Mouse (Mus musculus): ENCODE data around the gene Tbpl1. TPM values are rescaled to one million over a fixed set of nuclear protein-coding genes. Genes with fewer than 3 reads are reported as not detected.
A peak's percentile ranks its signal among the peaks of the same experiment; 100 is the strongest.

The Tbpl1 gene
- polyA plus RNA-seq, 1 experiment from 2014 or later: 52.7 TPM

GRCm38 (mm10) chr10:22720781-22721529 lies 10.8 kb downstream of the Tbpl1 start:
- Histone ChIP-seq H3K4me2 (ENCODE audit: low read depth, low read length) (no peak overlapping the region), H3K36me3 (ENCODE audit: control insufficient read depth, insufficient read depth, low read length) (no peaks in the 10 kb centered on the region), H3K27me3 (ENCODE audit: control insufficient read depth, insufficient read depth, low read length) (no peaks in the 10 kb centered on the region), H3K27ac (ENCODE audit: low read length) (no peak overlapping the region), H3K9ac (ENCODE audit: low read length) (no peak overlapping the region), H3K9me3 (replicated peaks; ENCODE audit: control insufficient read depth, low read length) (no peaks in the 10 kb centered on the region), H3K4me1 (ENCODE audit: control insufficient read depth, insufficient read depth, low read length) (no peaks in the 10 kb centered on the region; the same call in 1 of the 2 replicates), H3K4me3 (replicated peaks; ENCODE audit: low read length) (no peak overlapping the region)
- ATAC-seq (ENCODE audit: insufficient read depth, low FRiP score): no peak
- WGBS: 89% methylated on average over 5 of the region's 5 CpGs

- Histone ChIP-seq H3K4me1 (ENCODE audit: control insufficient read depth, insufficient read depth, low read length) (no peaks in the 10 kb centered on the region; the same call in 1 of the 2 replicates), H3K27me3 (ENCODE audit: control insufficient read depth, insufficient read depth, low read length) (no peaks in the 10 kb centered on the region), H3K9ac (ENCODE audit: low read length) (no peak overlapping the region), H3K36me3 (ENCODE audit: control insufficient read depth, insufficient read depth, low read length) (no peaks in the 10 kb centered on the region), H3K4me2 (ENCODE audit: low read depth, low read length) (no peak overlapping the region), H3K9me3 (replicated peaks; ENCODE audit: control insufficient read depth, low read length) (no peaks in the 10 kb centered on the region), H3K4me3 (replicated peaks; ENCODE audit: low read length) (no peak overlapping the region), H3K27ac (ENCODE audit: low read length) (no peak overlapping the region)
- ATAC-seq (ENCODE audit: insufficient read depth, low FRiP score): no peak
- 48% methylated on average over 4 of the region's 4 CpGs for WGBS
Measured at GRCm38 (mm10) chr10:22718475-22718874, 13.3 kb downstream of the Tbpl1 start.

DNA sequence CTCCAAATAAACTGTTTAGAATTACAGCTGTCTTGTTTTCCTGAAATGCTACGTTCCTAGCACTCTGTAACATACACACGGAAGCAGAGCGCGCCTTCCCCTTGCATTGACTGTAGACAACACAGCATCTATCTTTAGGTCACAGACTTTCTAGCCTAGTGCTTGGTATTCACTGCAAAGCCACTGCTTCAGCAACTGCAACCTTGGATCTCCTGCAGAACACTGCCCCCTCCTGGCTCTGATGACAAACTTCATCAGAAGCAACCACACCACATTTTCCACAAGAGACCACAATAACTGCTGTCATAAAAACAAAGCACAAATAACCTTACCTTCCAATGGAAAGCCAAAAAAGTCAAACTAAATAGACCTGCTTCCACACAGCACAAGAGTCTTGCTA lies 17.2 kb downstream of the Tbpl1 start:
- H3K27ac ChIP-seq (ENCODE audit: low read length): no peak overlapping the region
- no peak overlapping the region for H3K4me3 ChIP-seq (replicated peaks; ENCODE audit: low read length)
- WGBS: 62% methylated on average over 4 of the region's 4 CpGs
- H3K27me3 ChIP-seq (ENCODE audit: control insufficient read depth, insufficient read depth, low read length): no peaks in the 10 kb centered on the region
- no peak overlapping the region for H3K9ac ChIP-seq (ENCODE audit: low read length)
- no peaks in the 10 kb centered on the region for H3K9me3 ChIP-seq (replicated peaks; ENCODE audit: control insufficient read depth, low read length)
- no peak for ATAC-seq (ENCODE audit: insufficient read depth, low FRiP score)
- no peak overlapping the region for H3K4me2 ChIP-seq (ENCODE audit: low read depth, low read length)
- peaks cover 4% of the 10 kb centered on the region; the same call in 1 of the 2 replicates for H3K36me3 ChIP-seq (ENCODE audit: control insufficient read depth, insufficient read depth, low read length)
- H3K4me1 ChIP-seq (ENCODE audit: control insufficient read depth, insufficient read depth, low read length): no peaks in the 10 kb centered on the region

- no peak overlapping the region for H3K4me3 ChIP-seq (replicated peaks; ENCODE audit: low read length)
- H3K4me2 ChIP-seq (ENCODE audit: low read depth, low read length): no peak overlapping the region
- no peaks in the 10 kb centered on the region for H3K27me3 ChIP-seq (ENCODE audit: control insufficient read depth, insufficient read depth, low read length)
- H3K9ac ChIP-seq (ENCODE audit: low read length): no peak overlapping the region
- H3K27ac ChIP-seq (ENCODE audit: low read length): no peak overlapping the region
- H3K36me3 ChIP-seq (ENCODE audit: control insufficient read depth, insufficient read depth, low read length): peaks cover 4% of the 10 kb centered on the region; the same call in 1 of the 2 replicates
- 42% methylated on average over 2 of the region's 2 CpGs for WGBS
- no peaks in the 10 kb centered on the region for H3K9me3 ChIP-seq (replicated peaks; ENCODE audit: control insufficient read depth, low read length)
- no peak for ATAC-seq (ENCODE audit: insufficient read depth, low FRiP score)
- H3K4me1 ChIP-seq (ENCODE audit: control insufficient read depth, insufficient read depth, low read length): no peaks in the 10 kb centered on the region
Measured at GRCm38 (mm10) chr10:22712955-22713354, 18.8 kb downstream of the Tbpl1 start.

DNA sequence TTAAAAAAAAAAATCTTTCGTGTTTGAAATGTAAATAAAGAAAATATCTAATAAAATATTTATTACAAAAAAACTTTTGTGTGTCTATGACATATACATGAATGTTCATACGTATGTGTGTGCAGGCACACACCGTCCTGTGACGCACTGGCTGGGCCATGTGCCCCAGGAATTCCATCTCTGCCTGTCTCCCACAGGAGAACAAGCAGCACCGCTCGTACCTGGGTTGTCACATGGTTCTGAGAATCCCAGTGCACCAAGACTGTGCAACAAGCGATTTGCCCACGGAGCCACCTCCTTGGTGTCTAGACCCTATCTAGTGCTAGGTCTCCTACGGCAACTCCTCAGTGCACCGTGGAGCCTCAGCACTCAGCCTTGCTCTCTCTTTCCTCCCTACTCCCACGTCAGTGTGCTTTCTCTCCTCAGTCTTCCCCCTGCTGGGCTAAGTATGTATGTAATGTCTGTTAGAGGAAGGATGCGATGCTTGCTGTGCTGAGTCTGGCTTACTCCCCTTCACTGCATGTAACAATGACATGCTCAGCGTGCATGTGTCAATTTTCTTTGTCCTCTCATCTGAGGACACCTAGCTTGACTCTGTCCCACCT lies 21.5 kb downstream of the Tbpl1 start:
- ATAC-seq (ENCODE audit: insufficient read depth, low FRiP score): no peak; the same call in 1 of the 2 replicates
- no peaks in the 10 kb centered on the region for H3K9me3 ChIP-seq (replicated peaks; ENCODE audit: control insufficient read depth, low read length)
- no peak overlapping the region for H3K9ac ChIP-seq (ENCODE audit: low read length)
- no peak overlapping the region for H3K27ac ChIP-seq (ENCODE audit: low read length)
- no peaks in the 10 kb centered on the region for H3K4me1 ChIP-seq (ENCODE audit: control insufficient read depth, insufficient read depth, low read length)
- no peak overlapping the region for H3K4me3 ChIP-seq (replicated peaks; ENCODE audit: low read length)
- H3K27me3 ChIP-seq (ENCODE audit: control insufficient read depth, insufficient read depth, low read length): no peaks in the 10 kb centered on the region
- WGBS: 84% methylated on average over 13 of the region's 13 CpGs
- peaks cover 4% of the 10 kb centered on the region; the same call in 1 of the 2 replicates for H3K36me3 ChIP-seq (ENCODE audit: control insufficient read depth, insufficient read depth, low read length)
- H3K4me2 ChIP-seq (ENCODE audit: low read depth, low read length): no peak overlapping the region

DNA sequence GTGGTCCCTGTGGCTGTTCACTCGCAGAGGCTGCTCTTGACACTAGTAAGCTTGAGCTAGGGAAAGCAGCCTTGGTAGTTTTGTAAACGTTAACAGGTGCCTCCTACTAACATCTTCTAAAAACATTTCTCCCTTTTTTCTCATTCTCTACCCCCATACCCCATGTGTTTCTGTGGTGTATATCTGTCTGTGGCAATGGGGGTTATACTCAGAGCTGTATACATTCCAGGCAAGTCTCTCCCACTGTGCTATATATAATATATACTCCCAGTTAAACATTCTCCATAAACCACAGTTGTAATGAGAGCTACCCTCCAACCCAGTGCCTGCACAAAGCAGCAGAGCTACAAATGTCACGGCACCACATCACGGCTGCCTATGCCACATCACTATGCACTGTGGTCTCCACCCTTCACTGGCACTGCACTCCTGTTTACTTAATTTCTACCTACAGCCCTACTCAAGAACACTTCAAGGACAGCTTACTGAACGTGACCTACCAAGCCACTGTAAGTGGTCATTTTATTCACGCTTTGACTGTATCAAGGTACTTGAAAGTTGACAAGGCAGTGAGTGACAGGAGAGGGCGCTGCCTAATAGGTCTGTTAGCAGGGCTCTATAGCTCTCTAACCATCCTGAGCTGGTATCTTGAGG lies 23.4 kb downstream of the Tbpl1 start:
- Histone ChIP-seq H3K27ac (ENCODE audit: low read length) (no peak overlapping the region), H3K27me3 (ENCODE audit: control insufficient read depth, insufficient read depth, low read length) (no peaks in the 10 kb centered on the region), H3K9me3 (replicated peaks; ENCODE audit: control insufficient read depth, low read length) (no peaks in the 10 kb centered on the region), H3K4me1 (ENCODE audit: control insufficient read depth, insufficient read depth, low read length) (no peaks in the 10 kb centered on the region), H3K36me3 (ENCODE audit: control insufficient read depth, insufficient read depth, low read length) (peaks cover 7% of the 10 kb centered on the region; the same call in 1 of the 2 replicates), H3K9ac (ENCODE audit: low read length) (no peak overlapping the region), H3K4me3 (replicated peaks; ENCODE audit: low read length) (no peak overlapping the region), H3K4me2 (ENCODE audit: low read depth, low read length) (no peak overlapping the region)
- no peak for ATAC-seq (ENCODE audit: insufficient read depth, low FRiP score)
- 73% methylated on average over 7 of the region's 7 CpGs for WGBS

- Histone ChIP-seq H3K4me3 (replicated peaks; ENCODE audit: low read length) (no peak overlapping the region), H3K4me2 (ENCODE audit: low read depth, low read length) (no peak overlapping the region), H3K9ac (ENCODE audit: low read length) (no peak overlapping the region), H3K36me3 (ENCODE audit: control insufficient read depth, insufficient read depth, low read length) (0 out of 2 replicates have a peak, but pooled peaks cover 3% of the 10 kb centered on the region), H3K9me3 (replicated peaks; ENCODE audit: control insufficient read depth, low read length) (no peaks in the 10 kb centered on the region), H3K27ac (ENCODE audit: low read length) (no peak overlapping the region), H3K4me1 (ENCODE audit: control insufficient read depth, insufficient read depth, low read length) (peaks cover 12% of the 10 kb centered on the region; the same call in 1 of the 2 replicates), H3K27me3 (ENCODE audit: control insufficient read depth, insufficient read depth, low read length) (no peaks in the 10 kb centered on the region)
- 79% methylated on average over 6 of the region's 6 CpGs for WGBS
- no peak for ATAC-seq (ENCODE audit: insufficient read depth, low FRiP score)
Measured at GRCm38 (mm10) chr10:22703844-22704243, 27.9 kb downstream of the Tbpl1 start.

GRCm38 (mm10) chr10:22701485-22702315 lies 30.0 kb downstream of the Tbpl1 start:
- ATAC-seq (ENCODE audit: insufficient read depth, low FRiP score): no peak
- Histone ChIP-seq H3K9me3 (replicated peaks; ENCODE audit: control insufficient read depth, low read length) (no peaks in the 10 kb centered on the region), H3K4me1 (ENCODE audit: control insufficient read depth, insufficient read depth, low read length) (peaks cover 21% of the 10 kb centered on the region; the same call in 1 of the 2 replicates), H3K36me3 (ENCODE audit: control insufficient read depth, insufficient read depth, low read length) (0 out of 2 replicates have a peak, but pooled peaks cover 3% of the 10 kb centered on the region), H3K9ac (ENCODE audit: low read length) (no peak overlapping the region), H3K27ac (ENCODE audit: low read length) (peak overlapping the region; percentile 43), H3K4me2 (ENCODE audit: low read depth, low read length) (no peak overlapping the region), H3K27me3 (ENCODE audit: control insufficient read depth, insufficient read depth, low read length) (no peaks in the 10 kb centered on the region), H3K4me3 (replicated peaks; ENCODE audit: low read length) (no peak overlapping the region)
- WGBS: 52% methylated on average over 12 of the region's 12 CpGs

Data from stomach, embryonic 16.5 days (tissue).